Comparison of ENCODE assay signal across 14 mouse cellular contexts in the genomic region with DNA sequence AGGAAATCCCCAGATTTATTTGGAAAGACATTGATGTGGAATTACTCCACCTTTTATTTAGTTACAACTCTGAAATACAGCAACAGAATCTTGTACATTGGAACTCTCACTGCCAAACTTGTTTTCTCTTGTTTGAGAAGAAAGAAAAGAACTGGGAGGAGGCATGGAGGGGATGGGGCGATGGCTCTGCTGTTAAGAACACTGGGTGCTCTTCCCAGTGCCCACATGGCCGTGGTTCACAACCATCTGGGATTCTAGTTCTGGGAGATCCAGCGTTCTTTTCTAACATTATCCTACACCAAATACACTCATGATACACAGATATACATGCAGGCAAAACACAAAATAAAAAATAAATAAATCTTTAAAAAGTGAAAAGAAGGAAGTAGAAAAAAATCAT.
"Had no signal": no experiment of that assay in that cellular context is flagged by ENCODE, and none has a peak within 500 bp of the region (broad histone marks: within the 10 kb centered on the region; RNA-seq: fewer than 3 reads in every experiment).

No protein-coding gene starts in this region.

- H3K9ac ChIP-seq: limb, embryonic 13.5 days; liver, embryonic 13.5 days had no signal

- DNase-seq: kidney, adult 18-20 months; kidney, adult 9 months; kidney, postnatal 36 days; left cerebral cortex, postnatal 4 days; liver, embryonic 13.5 days; lung, adult 2 months; lung, postnatal 14 days; lung, postnatal 4 days; midbrain, embryonic 14.5 days; thymus, postnatal 25 days had no signal

- H3K4me2 ChIP-seq: limb, embryonic 13.5 days; liver, embryonic 13.5 days; midbrain, embryonic 11.5 days had no signal

- H3K4me1 ChIP-seq: limb, embryonic 13.5 days; liver, embryonic 13.5 days had no signal

- ATAC-seq: inflammation-experienced regulatory T-cells, adult 6 months had no signal

- H3K27me3 ChIP-seq: limb, embryonic 13.5 days; liver, embryonic 13.5 days had no signal

- H3K4me3 ChIP-seq: limb, embryonic 13.5 days; liver, embryonic 13.5 days had no signal

- H3K27ac ChIP-seq: kidney, postnatal 0 days; limb, embryonic 13.5 days; liver, embryonic 13.5 days had no signal

- H3K9me3 ChIP-seq: limb, embryonic 13.5 days; liver, embryonic 13.5 days had no signal

- H3K36me3 ChIP-seq: limb, embryonic 13.5 days; liver, embryonic 13.5 days had no signal
